Mouse (Mus musculus): ENCODE results near the gene Svep1. TPM values are rescaled to one million over a fixed set of nuclear protein-coding genes. Genes with fewer than 3 reads are reported as not detected.

The Svep1 gene
- total and polyA plus RNA-seq, 3 experiments: not detected

GRCm38 (mm10) chr4:58197230-58197629, 9.4 kb downstream of the Svep1 start:
- no peak overlapping the region for H3K4me3 ChIP-seq (ENCODE audit: control insufficient read depth in 1 of 2, insufficient read depth in 1 of 2, low read depth in 2 of 2, low read length in 2 of 2)
- no peak for TF ChIP-seq MAZ (IDR thresholded peaks at IDR 0.05; ENCODE audit: low read depth, low read length)
- TF ChIP-seq RAD21 (IDR thresholded peaks at IDR 0.05; ENCODE audit: low read depth, low read length): no peak
- TF ChIP-seq ETS1 (IDR thresholded peaks at IDR 0.05; ENCODE audit: low read depth, low read length): no peak
- TF ChIP-seq GABPA (IDR thresholded peaks at IDR 0.05; ENCODE audit: low read depth, low read length): no peak
- no peak for TF ChIP-seq TCF12 (IDR thresholded peaks at IDR 0.05; ENCODE audit: low read depth, low read length)
- no peak for TF ChIP-seq TBP (IDR thresholded peaks at IDR 0.05; ENCODE audit: low read depth, low read length)
- no peak for TF ChIP-seq MYB (IDR thresholded peaks at IDR 0.05; ENCODE audit: low read depth, low read length)
- no peak for TF ChIP-seq MXI1 (IDR thresholded peaks at IDR 0.05; ENCODE audit: low read depth, low read length)
- TF ChIP-seq GATA1 (IDR thresholded peaks at IDR 0.05; ENCODE audit: low read depth, low read length): no peak
- no peak for TF ChIP-seq SIN3A (IDR thresholded peaks at IDR 0.05; ENCODE audit: low read length)
- no peak for TF ChIP-seq HCFC1 (IDR thresholded peaks at IDR 0.05; ENCODE audit: low read depth, low read length)
- TF ChIP-seq KAT2A (conservative IDR thresholded peaks at IDR 0.05; ENCODE audit: low read depth, low read length): no peak
- TF ChIP-seq ZNF384 (IDR thresholded peaks at IDR 0.05; ENCODE audit: low read depth, low read length): no peak
- no peak for TF ChIP-seq POLR2A (IDR thresholded peaks at IDR 0.05; ENCODE audit: control insufficient read depth in 1 of 2, insufficient read depth in 1 of 2, low read depth in 1 of 2, low read length in 2 of 2, poor library complexity in 1 of 2)
- no peak for TF ChIP-seq BHLHE40 (IDR thresholded peaks at IDR 0.05; ENCODE audit: borderline replicate concordance, low read depth, low read length)
- TF ChIP-seq NELFE (IDR thresholded peaks at IDR 0.05; ENCODE audit: low read depth, low read length): no peak
- TF ChIP-seq CTCF (IDR thresholded peaks at IDR 0.05 in 2 of 3, conservative IDR thresholded peaks at IDR 0.05 in 1 of 3; ENCODE audit: control insufficient read depth in 1 of 3, insufficient read depth in 1 of 3, low read depth in 2 of 3, low read length in 3 of 3, poor library complexity in 1 of 3, severe bottlenecking in 1 of 3): no peak
- peaks cover 0 to 2% of the 10 kb centered on the region in 2 experiments; a peak in 1 of 4 replicates for H3K27me3 ChIP-seq (ENCODE audit: control insufficient read depth in 1 of 2, insufficient read depth in 2 of 2, low read length in 2 of 2)
- no peaks in the 10 kb centered on the region for H3K79me2 ChIP-seq (ENCODE audit: control insufficient read depth, insufficient read depth, low read length, poor library complexity)
- no peaks in the 10 kb centered on the region for H3K9me3 ChIP-seq (replicated peaks; ENCODE audit: insufficient read depth, low read length)
- DNase-seq (ENCODE audit: low read depth, low spot score): no peak
- no peak overlapping the region for H3K9ac ChIP-seq (ENCODE audit: control insufficient read depth, low read depth, low read length, poor library complexity, severe bottlenecking)
- H3K27ac ChIP-seq (ENCODE audit: control insufficient read depth, low read depth, low read length): no peak overlapping the region
- H3K4me1 ChIP-seq (ENCODE audit: control insufficient read depth in 1 of 2, insufficient read depth in 2 of 2, low read length in 2 of 2): no peaks in the 10 kb centered on the region
- no peaks in the 10 kb centered on the region for H3K36me3 ChIP-seq (ENCODE audit: control insufficient read depth in 1 of 2, insufficient read depth in 2 of 2, low read length in 2 of 2)

GRCm38 (mm10) chr4:58196795-58197194, 9.9 kb downstream of the Svep1 start:
- H3K4me3 ChIP-seq (ENCODE audit: control insufficient read depth in 1 of 2, insufficient read depth in 1 of 2, low read depth in 2 of 2, low read length in 2 of 2): no peak overlapping the region
- no peaks in the 10 kb centered on the region for H3K79me2 ChIP-seq (ENCODE audit: control insufficient read depth, insufficient read depth, low read length, poor library complexity)
- no peak for DNase-seq (ENCODE audit: low read depth, low spot score)
- H3K4me1 ChIP-seq (ENCODE audit: control insufficient read depth in 1 of 2, insufficient read depth in 2 of 2, low read length in 2 of 2): no peaks in the 10 kb centered on the region
- peaks cover 0 to 2% of the 10 kb centered on the region in 2 experiments; a peak in 1 of 4 replicates for H3K27me3 ChIP-seq (ENCODE audit: control insufficient read depth in 1 of 2, insufficient read depth in 2 of 2, low read length in 2 of 2)
- no peaks in the 10 kb centered on the region for H3K36me3 ChIP-seq (ENCODE audit: control insufficient read depth in 1 of 2, insufficient read depth in 2 of 2, low read length in 2 of 2)
- no peaks in the 10 kb centered on the region for H3K9me3 ChIP-seq (replicated peaks; ENCODE audit: insufficient read depth, low read length)
- H3K9ac ChIP-seq (ENCODE audit: control insufficient read depth, low read depth, low read length, poor library complexity, severe bottlenecking): no peak overlapping the region
- H3K27ac ChIP-seq (ENCODE audit: control insufficient read depth, low read depth, low read length): no peak overlapping the region
- TF ChIP-seq BHLHE40 (IDR thresholded peaks at IDR 0.05; ENCODE audit: borderline replicate concordance, low read depth, low read length): no peak
- no peak for TF ChIP-seq USF1 (IDR thresholded peaks at IDR 0.05; ENCODE audit: low read depth, low read length)
- no peak for TF ChIP-seq KAT2A (conservative IDR thresholded peaks at IDR 0.05; ENCODE audit: low read depth, low read length)
- no peak for TF ChIP-seq SIN3A (IDR thresholded peaks at IDR 0.05; ENCODE audit: low read length)
- TF ChIP-seq MEF2A (IDR thresholded peaks at IDR 0.05; ENCODE audit: extremely low read depth, insufficient replicate concordance, low read depth, low read length, poor library complexity, severe bottlenecking): no peak
- no peak for TF ChIP-seq ZNF384 (IDR thresholded peaks at IDR 0.05; ENCODE audit: low read depth, low read length)
- TF ChIP-seq MAZ (IDR thresholded peaks at IDR 0.05; ENCODE audit: low read depth, low read length): no peak
- TF ChIP-seq ZKSCAN1 (IDR thresholded peaks at IDR 0.05; ENCODE audit: low read depth, low read length): no peak
- TF ChIP-seq ZMIZ1 (IDR thresholded peaks at IDR 0.05; ENCODE audit: low read depth, low read length): no peak
- TF ChIP-seq MYC (IDR thresholded peaks at IDR 0.05; ENCODE audit: low read depth, low read length): no peak
- no peak for TF ChIP-seq MAX (IDR thresholded peaks at IDR 0.05; ENCODE audit: low read length)
- TF ChIP-seq NELFE (IDR thresholded peaks at IDR 0.05; ENCODE audit: low read depth, low read length): no peak
- TF ChIP-seq CHD1 (IDR thresholded peaks at IDR 0.05; ENCODE audit: low read depth, low read length): no peak
- no peak for TF ChIP-seq TCF12 (IDR thresholded peaks at IDR 0.05; ENCODE audit: low read depth, low read length)
- TF ChIP-seq HCFC1 (IDR thresholded peaks at IDR 0.05; ENCODE audit: low read depth, low read length): no peak

Measured in MEL (cell line).